Mouse (Mus musculus): Measurements from ENCODE around the gene Ccdc9b. TPM values are rescaled to one million over a fixed set of nuclear protein-coding genes. Genes with fewer than 3 reads are reported as not detected.

Gene Ccdc9b
- polyA plus RNA-seq, 1 experiment from 2014 or later = 1.6 TPM

- Histone ChIP-seq H3K4me3 (ENCODE audit: low read depth, low read length) (peak overlapping the region; percentile 71; the same call in 1 of the 2 replicates), H3K27me3 (ENCODE audit: control insufficient read depth, insufficient read depth, low read depth, low read length) (no peaks in the 10 kb centered on the region), H3K9ac (ENCODE audit: low read depth, low read length) (peak overlapping the region; percentile 86; the same call in 1 of the 2 replicates), H3K27ac (ENCODE audit: low read length) (no peak overlapping the region), H3K4me2 (ENCODE audit: low read length) (peak overlapping the region; percentile 68), H3K4me1 (ENCODE audit: control insufficient read depth, insufficient read depth, low read length) (peaks cover 13% of the 10 kb centered on the region), H3K36me3 (ENCODE audit: control insufficient read depth, insufficient read depth, low read length) (peaks cover 3% of the 10 kb centered on the region; the same call in 1 of the 2 replicates), H3K9me3 (replicated peaks; ENCODE audit: control insufficient read depth, low read length, poor library complexity, severe bottlenecking) (no peaks in the 10 kb centered on the region)
- no peak for ATAC-seq
- WGBS = 36% methylated on average over 1 of the region's 1 CpGs
Measured at GRCm38 (mm10) chr2:118781115-118781514, 18.7 kb upstream of the Ccdc9b start.

GRCm38 (mm10) chr2:118779504-118780480 lies 17.3 kb upstream of the Ccdc9b start, which contains the start of gene Disp2:
Gene Disp2, plus strand, starts transcription at chr2:118779719.
- 9% methylated on average over 39 of the region's 39 CpGs for WGBS
- no peaks in the 10 kb centered on the region for H3K27me3 ChIP-seq (ENCODE audit: control insufficient read depth, insufficient read depth, low read depth, low read length)
- peak within 1 kb of the TSS; percentile 71 for H3K4me3 ChIP-seq (ENCODE audit: low read depth, low read length)
- peaks cover 13% of the 10 kb centered on the region for H3K4me1 ChIP-seq (ENCODE audit: control insufficient read depth, insufficient read depth, low read length)
- H3K9me3 ChIP-seq (replicated peaks; ENCODE audit: control insufficient read depth, low read length, poor library complexity, severe bottlenecking) = no peaks in the 10 kb centered on the region
- H3K9ac ChIP-seq (ENCODE audit: low read depth, low read length) = peak within 1 kb of the TSS; percentile 86
- H3K4me2 ChIP-seq (ENCODE audit: low read length) = peak within 1 kb of the TSS; percentile 68
- no peaks in the 10 kb centered on the region for H3K36me3 ChIP-seq (ENCODE audit: control insufficient read depth, insufficient read depth, low read length)
- peak within 1 kb of the TSS; percentile 93 for H3K27ac ChIP-seq (ENCODE audit: low read length)
- peak; percentile 97 for ATAC-seq

GRCm38 (mm10) chr2:118779065-118779464 lies 16.6 kb upstream of the Ccdc9b start:
- H3K4me3 ChIP-seq (ENCODE audit: low read depth, low read length) = peak overlapping the region; percentile 71
- ATAC-seq = peak; percentile 40
- H3K36me3 ChIP-seq (ENCODE audit: control insufficient read depth, insufficient read depth, low read length) = no peaks in the 10 kb centered on the region
- H3K9me3 ChIP-seq (replicated peaks; ENCODE audit: control insufficient read depth, low read length, poor library complexity, severe bottlenecking) = no peaks in the 10 kb centered on the region
- H3K4me1 ChIP-seq (ENCODE audit: control insufficient read depth, insufficient read depth, low read length) = peaks cover 13% of the 10 kb centered on the region
- no peaks in the 10 kb centered on the region for H3K27me3 ChIP-seq (ENCODE audit: control insufficient read depth, insufficient read depth, low read depth, low read length)
- peak overlapping the region; percentile 54 for H3K9ac ChIP-seq (ENCODE audit: low read depth, low read length)
- H3K27ac ChIP-seq (ENCODE audit: low read length) = peak overlapping the region; percentile 93
- peak overlapping the region; percentile 68 for H3K4me2 ChIP-seq (ENCODE audit: low read length)
- 5% methylated on average over 10 of the region's 10 CpGs for WGBS

- no peaks in the 10 kb centered on the region for H3K36me3 ChIP-seq (ENCODE audit: control insufficient read depth, insufficient read depth, low read length)
- peaks cover 13% of the 10 kb centered on the region for H3K4me1 ChIP-seq (ENCODE audit: control insufficient read depth, insufficient read depth, low read length)
- H3K4me3 ChIP-seq (ENCODE audit: low read depth, low read length) = no peak overlapping the region
- ATAC-seq = no peak
- H3K9me3 ChIP-seq (replicated peaks; ENCODE audit: control insufficient read depth, low read length, poor library complexity, severe bottlenecking) = no peaks in the 10 kb centered on the region
- no peak overlapping the region for H3K9ac ChIP-seq (ENCODE audit: low read depth, low read length)
- H3K4me2 ChIP-seq (ENCODE audit: low read length) = no peak overlapping the region
- no peaks in the 10 kb centered on the region for H3K27me3 ChIP-seq (ENCODE audit: control insufficient read depth, insufficient read depth, low read depth, low read length)
- no peak overlapping the region; the same call in 1 of the 2 replicates for H3K27ac ChIP-seq (ENCODE audit: low read length)
- 76% methylated on average over 4 of the region's 4 CpGs for WGBS
Measured at GRCm38 (mm10) chr2:118778418-118778817, 16.0 kb upstream of the Ccdc9b start.

GRCm38 (mm10) chr2:118776295-118776694 lies 13.8 kb upstream of the Ccdc9b start:
- H3K9ac ChIP-seq (ENCODE audit: low read depth, low read length) = no peak overlapping the region
- no peaks in the 10 kb centered on the region for H3K27me3 ChIP-seq (ENCODE audit: control insufficient read depth, insufficient read depth, low read depth, low read length)
- no peaks in the 10 kb centered on the region for H3K36me3 ChIP-seq (ENCODE audit: control insufficient read depth, insufficient read depth, low read length)
- no peak overlapping the region for H3K4me3 ChIP-seq (ENCODE audit: low read depth, low read length)
- ATAC-seq = no peak
- no peak overlapping the region for H3K27ac ChIP-seq (ENCODE audit: low read length)
- peaks cover 13% of the 10 kb centered on the region for H3K4me1 ChIP-seq (ENCODE audit: control insufficient read depth, insufficient read depth, low read length)
- H3K4me2 ChIP-seq (ENCODE audit: low read length) = no peak overlapping the region
- H3K9me3 ChIP-seq (replicated peaks; ENCODE audit: control insufficient read depth, low read length, poor library complexity, severe bottlenecking) = no peaks in the 10 kb centered on the region
- 75% methylated on average over 2 of the region's 2 CpGs for WGBS

- ATAC-seq = no peak
- no peaks in the 10 kb centered on the region for H3K9me3 ChIP-seq (replicated peaks; ENCODE audit: control insufficient read depth, low read length, poor library complexity, severe bottlenecking)
- no peak overlapping the region for H3K4me2 ChIP-seq (ENCODE audit: low read length)
- H3K4me1 ChIP-seq (ENCODE audit: control insufficient read depth, insufficient read depth, low read length) = peaks cover 10% of the 10 kb centered on the region
- 81% methylated on average over 3 of the region's 4 CpGs for WGBS
- no peak overlapping the region for H3K27ac ChIP-seq (ENCODE audit: low read length)
- H3K36me3 ChIP-seq (ENCODE audit: control insufficient read depth, insufficient read depth, low read length) = no peaks in the 10 kb centered on the region
- H3K27me3 ChIP-seq (ENCODE audit: control insufficient read depth, insufficient read depth, low read depth, low read length) = no peaks in the 10 kb centered on the region
- H3K9ac ChIP-seq (ENCODE audit: low read depth, low read length) = no peak overlapping the region
- H3K4me3 ChIP-seq (ENCODE audit: low read depth, low read length) = no peak overlapping the region
Measured at GRCm38 (mm10) chr2:118775846-118776245, 13.4 kb upstream of the Ccdc9b start.

- no peak overlapping the region for H3K4me3 ChIP-seq (ENCODE audit: low read depth, low read length)
- no peak for ATAC-seq
- H3K9me3 ChIP-seq (replicated peaks; ENCODE audit: control insufficient read depth, low read length, poor library complexity, severe bottlenecking) = no peaks in the 10 kb centered on the region
- WGBS = 71% methylated on average over 1 of the region's 1 CpGs
- H3K27me3 ChIP-seq (ENCODE audit: control insufficient read depth, insufficient read depth, low read depth, low read length) = no peaks in the 10 kb centered on the region
- no peaks in the 10 kb centered on the region for H3K36me3 ChIP-seq (ENCODE audit: control insufficient read depth, insufficient read depth, low read length)
- no peak overlapping the region for H3K27ac ChIP-seq (ENCODE audit: low read length)
- H3K9ac ChIP-seq (ENCODE audit: low read depth, low read length) = no peak overlapping the region
- H3K4me2 ChIP-seq (ENCODE audit: low read length) = no peak overlapping the region
- peaks cover 6% of the 10 kb centered on the region for H3K4me1 ChIP-seq (ENCODE audit: control insufficient read depth, insufficient read depth, low read length)
Measured at GRCm38 (mm10) chr2:118775396-118775795, 12.9 kb upstream of the Ccdc9b start.

GRCm38 (mm10) chr2:118774536-118774935 lies 12.1 kb upstream of the Ccdc9b start:
- 88% methylated on average over 2 of the region's 2 CpGs for WGBS
- ATAC-seq = no peak
- Histone ChIP-seq H3K4me1 (ENCODE audit: control insufficient read depth, insufficient read depth, low read length) (peaks cover 5% of the 10 kb centered on the region), H3K36me3 (ENCODE audit: control insufficient read depth, insufficient read depth, low read length) (no peaks in the 10 kb centered on the region), H3K4me3 (ENCODE audit: low read depth, low read length) (no peak overlapping the region), H3K27me3 (ENCODE audit: control insufficient read depth, insufficient read depth, low read depth, low read length) (no peaks in the 10 kb centered on the region), H3K4me2 (ENCODE audit: low read length) (no peak overlapping the region), H3K27ac (ENCODE audit: low read length) (no peak overlapping the region), H3K9ac (ENCODE audit: low read depth, low read length) (no peak overlapping the region), H3K9me3 (replicated peaks; ENCODE audit: control insufficient read depth, low read length, poor library complexity, severe bottlenecking) (no peaks in the 10 kb centered on the region)
